Mouse (Mus musculus) limb, embryonic 15.5 days (tissue): ENCODE measurements at regions not wholly inside any gene's neighbourhood (a gene's known extent, or its start where the extent isn't known, plus 50 kb on each side); places are given as distances from the start of the nearest gene placed in this dataset.
"Not testable (repeated sequence)": the region's sequence is repeated elsewhere in the genome, so short reads cannot be mapped to it uniquely, and the experiment has no call there.

ENCODE experiments used
- ATAC-seq: fragments of 200-750 bp; cut with Nextera tagmentation; 2 replicates; pipeline ENCODE4 v1.8.0; 2017; ENCODE audit warnings: low read depth, moderate TSS enrichment; ENCODE audit not compliant: insufficient number of reproducible peaks, low FRiP score, low TSS enrichment
- H3K27ac ChIP-seq: fragments of 300-500 bp; sonication (generic); 2 replicates; pipeline ENCODE4 v1.5.1; 2015; ENCODE audit warnings: moderate library complexity, mild to moderate bottlenecking, inconsistent platforms
- H3K27me3 ChIP-seq: fragments of 300-500 bp; sonication (generic); 2 replicates; pipeline ENCODE4 v1.6.1; 2015; ENCODE audit warnings: inconsistent platforms
- H3K36me3 ChIP-seq: fragments of 300-500 bp; sonication (generic); 2 replicates; pipeline ENCODE4 v1.6.1; 2015; ENCODE audit warnings: inconsistent platforms
- H3K4me1 ChIP-seq: fragments of 300-500 bp; sonication (generic); 2 replicates; pipeline ENCODE4 v1.6.1; 2015; ENCODE audit warnings: inconsistent platforms
- H3K4me2 ChIP-seq: fragments of 300-500 bp; sonication (generic); 2 replicates; pipeline ENCODE4 v1.6.1; 2015; ENCODE audit warnings: mild to moderate bottlenecking, inconsistent platforms
- H3K4me3 ChIP-seq: fragments of 300-500 bp; sonication (generic); 2 replicates; pipeline ENCODE4 v1.5.1; 2015; ENCODE audit warnings: mild to moderate bottlenecking, inconsistent platforms
- H3K9ac ChIP-seq: fragments of 300-500 bp; sonication (generic); 2 replicates; pipeline ENCODE4 v1.6.1; 2015; ENCODE audit warnings: inconsistent platforms
- H3K9me3 ChIP-seq: fragments of 300-500 bp; sonication (generic); 2 replicates; pipeline ENCODE4 v1.6.1; 2016; ENCODE audit warnings: inconsistent platforms
- WGBS: fragments of 180-500 bp; shearing (Covaris S2); methylation state at CpG from one replicate; pipeline ENCODE4 v1.1.7; 2015; 5-methylcytosine and 5-hydroxymethylcytosine counted together

DNA sequence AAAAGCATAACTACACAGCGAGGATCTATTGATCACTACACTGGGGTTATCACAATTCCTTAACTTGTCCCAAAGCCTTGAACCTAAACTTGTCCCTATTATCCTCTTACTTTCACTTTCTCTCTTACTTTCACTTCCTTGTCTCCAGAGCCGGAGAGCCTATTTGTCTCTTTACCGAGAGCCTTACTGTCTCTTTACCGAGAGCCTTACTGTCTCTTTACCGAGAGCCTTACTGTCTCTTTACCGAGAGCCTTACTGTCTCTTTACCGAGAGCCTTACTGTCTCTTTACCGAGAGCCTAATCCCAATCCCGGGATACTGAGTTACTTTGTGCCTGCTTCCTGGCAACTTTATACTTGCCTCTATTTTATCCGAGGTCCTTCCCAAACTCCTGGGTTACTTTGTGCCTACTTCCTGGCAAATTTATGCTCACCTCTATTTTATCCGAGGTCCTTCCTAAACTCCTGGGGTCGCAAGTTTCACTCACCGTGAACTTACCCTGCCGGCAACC is 335.3 kb upstream of the Ccng1 start:
- 88% methylated on average over 12 of the region's 14 CpGs for WGBS
- ATAC-seq = not testable (repeated sequence)

DNA sequence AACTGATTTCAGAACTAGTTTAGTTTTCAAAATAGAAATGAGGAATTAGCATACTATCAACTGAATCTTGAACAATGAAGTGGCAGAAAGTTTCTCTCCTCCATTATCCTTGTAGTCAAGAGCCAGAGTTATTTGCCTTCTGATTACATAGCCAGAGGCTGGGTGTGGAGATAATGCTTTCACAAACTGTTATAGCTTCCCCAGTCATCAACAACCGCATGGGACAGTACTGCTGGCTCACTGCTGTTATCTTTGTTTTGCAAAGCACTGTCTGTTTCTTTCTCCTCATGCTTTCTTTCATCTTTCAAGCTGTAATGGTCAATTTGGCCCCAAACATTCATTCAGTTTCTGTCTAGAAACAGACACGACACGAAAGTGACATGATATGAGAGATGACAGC is 308.5 kb upstream of the Ccng1 start:
- no peaks in the 10 kb centered on the region for H3K9me3 ChIP-seq
- H3K4me3 ChIP-seq = no peak overlapping the region

More for the DNA sequence above, 335.3 kb upstream of the Ccng1 start:
- H3K4me3 ChIP-seq, H3K27ac ChIP-seq, H3K9me3 ChIP-seq, H3K36me3 ChIP-seq, H3K27me3 ChIP-seq, H3K9ac ChIP-seq, H3K4me1 ChIP-seq, H3K4me2 ChIP-seq: not testable (repeated sequence)

DNA sequence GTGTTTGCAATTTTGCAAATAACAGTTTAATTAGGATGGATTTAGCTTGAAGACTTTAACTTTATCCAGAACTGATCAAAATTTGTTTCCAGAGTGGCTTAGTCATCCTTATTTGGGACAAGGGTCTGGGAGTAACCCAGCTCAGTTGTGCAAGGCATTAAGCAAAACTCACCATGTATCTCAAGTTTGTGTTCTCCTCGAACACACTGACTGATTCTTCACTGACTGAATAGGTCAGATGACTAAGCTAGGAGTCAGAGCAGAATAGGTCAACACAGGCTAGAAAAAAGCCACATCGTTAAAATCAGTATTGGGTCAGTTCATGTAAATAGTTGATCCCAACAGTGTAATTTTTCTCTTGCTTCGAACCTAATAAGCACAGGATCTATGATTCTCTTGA is 302.7 kb upstream of the Ccng1 start:
- Histone ChIP-seq H3K27me3 (no peaks in the 10 kb centered on the region), H3K9ac (no peak overlapping the region), H3K9me3 (no peaks in the 10 kb centered on the region), H3K4me1 (no peaks in the 10 kb centered on the region), H3K36me3 (no peaks in the 10 kb centered on the region), H3K27ac (no peak overlapping the region), H3K4me2 (no peak overlapping the region), H3K4me3 (no peak overlapping the region)
- ATAC-seq = no peak
- WGBS = 63% methylated on average over 3 of the region's 3 CpGs

More for the DNA sequence above, 308.5 kb upstream of the Ccng1 start:
- ATAC-seq = no peak
- Histone ChIP-seq H3K36me3 (no peaks in the 10 kb centered on the region), H3K4me2 (no peak overlapping the region), H3K9ac (no peak overlapping the region), H3K27me3 (no peaks in the 10 kb centered on the region), H3K4me1 (no peaks in the 10 kb centered on the region), H3K27ac (no peak overlapping the region)
- 61% methylated on average over 3 of the region's 3 CpGs for WGBS

DNA sequence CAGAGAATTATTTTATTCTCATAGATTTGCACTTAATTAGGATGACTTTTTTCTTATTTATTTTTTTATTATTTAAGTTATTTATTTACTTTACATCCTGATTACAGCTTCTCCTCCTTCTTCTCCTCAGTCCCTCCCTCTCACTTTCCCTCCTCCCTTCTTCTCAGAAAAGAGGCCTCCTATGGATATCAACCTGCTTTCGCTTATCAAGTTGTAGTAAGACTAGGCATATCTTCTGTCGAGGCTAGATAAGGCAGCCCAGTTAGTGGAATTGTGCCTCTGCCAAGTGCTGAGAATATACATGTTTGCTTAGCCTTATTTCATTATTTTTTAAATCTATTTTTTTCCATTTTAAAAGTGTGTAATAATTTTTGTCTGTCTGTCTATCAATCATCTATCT is 274.9 kb upstream of the Ccng1 start:
- no peak overlapping the region for H3K4me2 ChIP-seq
- H3K9me3 ChIP-seq = no peaks in the 10 kb centered on the region
- H3K9ac ChIP-seq = no peak overlapping the region
- no peaks in the 10 kb centered on the region for H3K4me1 ChIP-seq
- ATAC-seq = no peak
- no peaks in the 10 kb centered on the region for H3K27me3 ChIP-seq
- WGBS = 78% methylated on average over 2 of the region's 2 CpGs
- no peaks in the 10 kb centered on the region for H3K36me3 ChIP-seq
- H3K4me3 ChIP-seq = no peak overlapping the region
- H3K27ac ChIP-seq = no peak overlapping the region

DNA sequence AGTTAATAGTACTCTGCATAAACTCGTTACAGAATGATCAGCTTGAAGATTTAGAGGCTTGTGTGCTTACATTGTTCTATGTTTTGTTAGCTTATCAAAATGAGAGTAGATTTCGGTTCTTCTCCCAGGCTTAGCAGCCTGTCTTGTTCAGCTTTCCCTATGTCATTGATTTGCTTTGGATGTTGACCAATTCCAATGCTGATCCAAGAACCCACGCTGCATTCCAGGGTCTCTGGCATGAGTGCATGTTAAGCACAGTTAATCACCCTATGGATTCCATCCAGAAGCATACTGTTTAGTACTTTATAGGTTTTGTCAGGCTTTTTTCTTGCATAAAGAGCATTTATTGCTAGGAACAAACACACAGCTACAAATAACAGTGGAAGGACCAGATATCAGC is 255.0 kb upstream of the Ccng1 start:
- Histone ChIP-seq H3K9ac (no peak overlapping the region), H3K4me3 (no peak overlapping the region), H3K9me3 (no peaks in the 10 kb centered on the region), H3K27me3 (no peaks in the 10 kb centered on the region), H3K4me2 (no peak overlapping the region), H3K4me1 (no peaks in the 10 kb centered on the region), H3K36me3 (no peaks in the 10 kb centered on the region), H3K27ac (no peak overlapping the region)
- ATAC-seq = no peak
- 69% methylated on average over 3 of the region's 3 CpGs for WGBS

DNA sequence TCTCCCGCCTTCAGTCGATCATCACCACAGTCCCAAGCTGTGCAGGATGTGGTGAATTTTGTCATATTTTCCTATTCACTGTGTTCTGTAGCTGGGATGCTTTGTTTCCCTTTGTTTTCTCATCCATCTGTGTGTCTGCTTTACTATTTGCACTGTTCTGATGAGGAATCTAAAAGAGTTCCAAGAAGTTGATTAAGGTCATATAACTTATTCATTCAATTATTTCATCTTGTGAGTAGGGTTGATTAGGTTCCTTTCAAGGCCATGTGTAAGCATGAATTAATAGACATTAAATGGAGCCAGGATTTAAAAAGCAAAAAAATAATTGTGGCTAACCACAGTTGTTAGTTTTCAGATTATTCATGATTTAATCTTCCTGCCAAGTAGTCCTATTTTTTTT is 217.7 kb upstream of the Ccng1 start:
- WGBS = 89% methylated on average over 2 of the region's 2 CpGs
- Histone ChIP-seq H3K4me2 (no peak overlapping the region), H3K9ac (no peak overlapping the region), H3K36me3 (no peaks in the 10 kb centered on the region), H3K4me3 (no peak overlapping the region), H3K9me3 (no peaks in the 10 kb centered on the region), H3K4me1 (no peaks in the 10 kb centered on the region), H3K27me3 (no peaks in the 10 kb centered on the region), H3K27ac (no peak overlapping the region)
- no peak for ATAC-seq

DNA sequence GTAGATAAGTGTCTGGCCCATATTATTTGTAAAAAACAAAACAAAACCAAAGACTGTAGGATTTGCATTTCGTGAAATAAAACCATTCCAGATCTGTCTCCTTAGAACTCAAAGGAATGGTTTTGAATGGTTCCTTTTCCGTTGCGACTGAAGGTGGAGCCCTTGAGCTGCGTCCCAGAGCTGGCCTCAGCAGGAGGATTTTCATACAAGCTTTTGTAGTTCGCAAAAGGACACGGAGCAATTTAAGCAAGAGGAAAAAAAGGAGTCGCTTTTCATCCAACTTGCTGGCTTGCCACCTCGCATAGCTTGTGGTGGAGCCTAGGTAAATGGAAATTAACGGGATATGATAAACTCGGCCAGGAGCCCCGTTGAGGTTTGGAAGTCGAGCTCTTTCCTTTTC is 172.1 kb upstream of the Ccng1 start:
- no peak overlapping the region for H3K27ac ChIP-seq
- no peaks in the 10 kb centered on the region for H3K36me3 ChIP-seq
- H3K4me3 ChIP-seq = peak overlapping the region; percentile 23
- no peak overlapping the region for H3K9ac ChIP-seq
- no peak for ATAC-seq
- H3K4me1 ChIP-seq = no peaks in the 10 kb centered on the region
- peak overlapping the region; percentile 40; the same call in 1 of the 2 replicates for H3K4me2 ChIP-seq
- 5% methylated on average over 12 of the region's 12 CpGs for WGBS
- H3K27me3 ChIP-seq = no peaks in the 10 kb centered on the region
- H3K9me3 ChIP-seq = no peaks in the 10 kb centered on the region

DNA sequence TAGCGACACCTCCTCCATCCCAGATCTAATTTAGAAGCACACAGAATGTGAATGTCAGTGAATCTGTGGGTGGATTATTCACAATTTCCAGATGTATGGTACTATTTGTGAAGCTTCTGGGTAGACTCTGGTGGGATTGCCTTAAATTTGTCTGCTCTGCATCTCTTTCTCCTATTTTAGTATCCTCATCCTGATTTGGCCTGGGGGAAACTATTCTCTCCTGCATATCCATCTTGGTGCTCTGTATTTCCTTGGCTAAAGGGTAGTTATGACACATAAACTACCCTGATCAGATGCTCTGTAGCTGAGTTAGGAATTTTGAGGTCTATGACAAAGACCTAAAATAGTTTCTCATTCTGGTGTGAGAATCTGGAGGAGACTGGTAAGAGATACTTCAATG is 136.4 kb upstream of the Ccng1 start:
- no peak overlapping the region for H3K27ac ChIP-seq
- no peaks in the 10 kb centered on the region for H3K36me3 ChIP-seq
- H3K4me3 ChIP-seq = no peak overlapping the region
- no peak for ATAC-seq
- no peak overlapping the region for H3K4me2 ChIP-seq
- H3K9me3 ChIP-seq = no peaks in the 10 kb centered on the region
- H3K4me1 ChIP-seq = no peaks in the 10 kb centered on the region
- 87% methylated on average over 1 of the region's 1 CpGs for WGBS
- H3K27me3 ChIP-seq = no peaks in the 10 kb centered on the region
- H3K9ac ChIP-seq = no peak overlapping the region

DNA sequence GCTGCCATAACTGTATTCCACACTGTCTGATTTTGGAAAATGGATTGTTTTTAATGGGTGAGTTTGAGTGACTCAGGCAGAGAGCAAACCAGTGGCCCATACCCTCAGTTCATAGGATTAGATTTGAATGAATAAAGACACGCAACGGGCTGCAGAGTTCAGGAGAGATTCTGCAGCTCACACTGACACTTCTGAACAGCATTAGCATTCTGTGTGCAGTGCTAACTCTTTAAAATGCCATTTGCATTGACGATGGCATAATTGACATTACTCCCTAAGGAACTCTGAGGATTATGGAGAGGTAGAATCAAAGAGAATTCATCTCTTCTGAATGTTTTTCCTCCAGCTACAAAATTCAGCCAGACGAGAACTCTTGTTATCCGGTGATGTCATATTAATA is 129.4 kb upstream of the Ccng1 start:
- H3K36me3 ChIP-seq = no peaks in the 10 kb centered on the region
- no peaks in the 10 kb centered on the region for H3K27me3 ChIP-seq
- H3K27ac ChIP-seq = no peak overlapping the region
- no peaks in the 10 kb centered on the region for H3K9me3 ChIP-seq
- H3K4me1 ChIP-seq = no peaks in the 10 kb centered on the region
- no peak for ATAC-seq
- no peak overlapping the region for H3K9ac ChIP-seq
- no peak overlapping the region for H3K4me2 ChIP-seq
- H3K4me3 ChIP-seq = no peak overlapping the region
- WGBS = 80% methylated on average over 5 of the region's 5 CpGs

DNA sequence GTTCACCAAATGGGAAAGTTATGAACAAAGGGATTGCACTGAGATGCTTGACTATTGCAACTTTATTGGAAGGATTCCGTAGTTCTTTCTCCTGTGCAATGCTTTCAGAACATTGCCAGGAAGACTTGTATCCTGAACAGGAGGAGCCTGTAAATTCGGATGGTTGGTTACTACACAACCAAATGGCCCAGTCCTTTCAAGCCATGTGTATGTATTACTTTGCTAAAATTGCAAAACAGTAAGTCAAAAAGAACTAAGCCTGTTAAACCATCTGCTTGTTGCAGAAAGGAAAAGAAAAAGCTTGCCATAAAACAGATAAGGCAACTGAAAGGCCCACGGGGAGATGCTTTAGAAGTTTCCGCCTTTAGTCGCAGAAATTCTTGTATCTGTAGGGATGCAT is 124.5 kb upstream of the Ccng1 start:
- no peak for ATAC-seq
- WGBS = 80% methylated on average over 5 of the region's 5 CpGs
- no peaks in the 10 kb centered on the region for H3K36me3 ChIP-seq

DNA sequence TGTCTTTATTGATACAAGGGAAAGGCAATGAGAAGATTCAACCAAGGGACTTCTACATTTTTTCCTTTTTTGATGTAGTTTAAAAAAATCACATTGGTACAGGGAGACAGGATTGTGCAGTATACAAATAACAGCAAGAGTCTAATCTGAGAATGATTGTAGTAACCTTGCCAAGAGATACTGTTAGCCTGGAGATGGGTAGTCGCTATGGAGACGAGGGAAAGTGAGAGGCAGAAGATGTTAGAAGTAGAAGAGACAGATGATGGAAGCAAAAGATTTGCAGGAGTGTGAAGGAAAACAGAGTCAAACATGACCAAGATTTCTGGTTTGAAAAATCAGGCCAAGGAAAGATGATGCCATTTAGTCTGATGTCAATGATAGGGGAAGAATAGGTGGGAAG is 117.9 kb upstream of the Ccng1 start:
- no peaks in the 10 kb centered on the region for H3K4me1 ChIP-seq
- no peaks in the 10 kb centered on the region for H3K36me3 ChIP-seq
- H3K9ac ChIP-seq = no peak overlapping the region
- ATAC-seq = no peak
- H3K27me3 ChIP-seq = no peaks in the 10 kb centered on the region
- H3K4me3 ChIP-seq = no peak overlapping the region
- no peak overlapping the region for H3K4me2 ChIP-seq
- H3K27ac ChIP-seq = no peak overlapping the region
- no peaks in the 10 kb centered on the region for H3K9me3 ChIP-seq
- 88% methylated on average over 2 of the region's 2 CpGs for WGBS

More for the DNA sequence above, 124.5 kb upstream of the Ccng1 start:
- no peak overlapping the region for H3K4me3 ChIP-seq
- no peak overlapping the region for H3K9ac ChIP-seq
- H3K4me1 ChIP-seq = no peaks in the 10 kb centered on the region
- H3K4me2 ChIP-seq = no peak overlapping the region
- no peaks in the 10 kb centered on the region for H3K27me3 ChIP-seq
- H3K27ac ChIP-seq = no peak overlapping the region
- no peaks in the 10 kb centered on the region for H3K9me3 ChIP-seq

DNA sequence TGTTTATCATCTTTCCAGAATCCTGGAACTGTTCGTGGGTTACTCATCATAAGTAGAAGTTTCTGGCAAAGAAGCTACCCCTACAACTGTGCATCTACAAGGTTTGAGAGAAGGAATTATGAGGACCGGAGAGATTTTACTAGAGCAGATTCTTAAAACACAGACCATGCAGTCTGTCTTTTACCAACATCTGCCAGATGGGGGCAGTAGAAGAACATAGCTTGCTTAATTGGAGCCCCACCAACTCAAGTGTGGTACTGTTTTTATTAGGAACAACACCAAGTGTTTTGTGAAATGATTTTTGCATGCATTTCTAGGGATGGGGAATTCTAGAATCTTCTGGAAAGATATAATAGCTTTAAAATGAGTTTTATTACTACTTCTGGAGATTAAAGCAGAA is 110.6 kb upstream of the Ccng1 start:
- Histone ChIP-seq H3K4me3 (no peak overlapping the region), H3K9ac (no peak overlapping the region), H3K4me1 (no peaks in the 10 kb centered on the region), H3K27me3 (no peaks in the 10 kb centered on the region), H3K9me3 (no peaks in the 10 kb centered on the region), H3K4me2 (no peak overlapping the region), H3K27ac (no peak overlapping the region), H3K36me3 (no peaks in the 10 kb centered on the region)
- WGBS = 24% methylated on average over 2 of the region's 2 CpGs
- no peak for ATAC-seq

DNA sequence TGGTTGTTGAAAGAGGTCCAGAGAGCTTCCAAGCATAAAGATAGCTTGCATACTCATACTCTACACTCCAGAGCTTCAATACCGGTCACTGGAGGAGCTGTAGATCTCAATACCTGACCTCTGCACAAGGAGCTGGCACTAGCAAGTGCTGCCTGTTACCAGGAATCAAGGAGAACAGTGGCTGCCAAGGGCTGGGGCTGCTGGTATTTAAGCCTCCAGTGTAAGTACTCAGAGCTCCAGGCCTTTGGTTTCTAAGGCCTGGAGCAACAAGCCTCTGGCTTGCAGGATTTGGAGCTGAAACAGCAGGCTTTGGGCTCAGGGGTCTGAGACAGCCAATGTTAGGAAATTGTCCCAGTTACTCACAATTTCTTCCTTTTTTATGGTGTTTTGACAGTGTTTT is 96.2 kb upstream of the Ccng1 start:
- no peak overlapping the region for H3K4me2 ChIP-seq
- no peaks in the 10 kb centered on the region for H3K9me3 ChIP-seq
- ATAC-seq = no peak
- H3K27me3 ChIP-seq = no peaks in the 10 kb centered on the region
- no peak overlapping the region for H3K4me3 ChIP-seq
- H3K27ac ChIP-seq = no peak overlapping the region
- H3K4me1 ChIP-seq = no peaks in the 10 kb centered on the region
- H3K36me3 ChIP-seq = no peaks in the 10 kb centered on the region
- H3K9ac ChIP-seq = no peak overlapping the region
- WGBS = 85% methylated on average over 1 of the region's 1 CpGs
